Mouse (Mus musculus): ENCODE data around the gene Dnah6.

Dnah6 gene

GRCm38 (mm10) chr6:73028853-73029252 is 192.6 kb downstream of the Dnah6 start:
- no peak for DNase-seq (ENCODE audit: low read depth, low spot score)

GRCm38 (mm10) chr6:73027881-73028280 is 193.6 kb downstream of the Dnah6 start:
- DNase-seq (ENCODE audit: low read depth, low spot score), result no peak

- no peak for DNase-seq (ENCODE audit: low read depth, low spot score)
Observed at GRCm38 (mm10) chr6:73026898-73027297, 194.6 kb downstream of the Dnah6 start.

GRCm38 (mm10) chr6:73020061-73020460 is 201.4 kb downstream of the Dnah6 start:
- peak; percentile 51 for DNase-seq (ENCODE audit: low read depth, low spot score)

- DNase-seq (ENCODE audit: low read depth, low spot score), result no peak
Observed at GRCm38 (mm10) chr6:73018725-73019280, 202.6 kb downstream of the Dnah6 start.

GRCm38 (mm10) chr6:73014317-73015160 is 206.9 kb downstream of the Dnah6 start:
- peak; percentile 9 for DNase-seq (ENCODE audit: low read depth, low spot score)

GRCm38 (mm10) chr6:73012931-73013330 is 208.5 kb downstream of the Dnah6 start:
- no peak for DNase-seq (ENCODE audit: low read depth, low spot score)

GRCm38 (mm10) chr6:73011827-73012226 is 209.6 kb downstream of the Dnah6 start:
- DNase-seq (ENCODE audit: low read depth, low spot score), result no peak

GRCm38 (mm10) chr6:73010073-73010472 is 211.4 kb downstream of the Dnah6 start:
- DNase-seq (ENCODE audit: low read depth, low spot score), result peak; percentile 64

GRCm38 (mm10) chr6:73003601-73004000 is 217.8 kb downstream of the Dnah6 start:
- DNase-seq (ENCODE audit: low read depth, low spot score), result no peak

- DNase-seq (ENCODE audit: low read depth, low spot score), result no peak
Observed at GRCm38 (mm10) chr6:73002391-73002790, 219.1 kb downstream of the Dnah6 start.

- DNase-seq (ENCODE audit: low read depth, low spot score), result no peak
Observed at GRCm38 (mm10) chr6:72998809-72999208, 222.6 kb downstream of the Dnah6 start.

GRCm38 (mm10) chr6:72993688-72994082 is 227.8 kb downstream of the Dnah6 start:
- no peak for DNase-seq (ENCODE audit: low read depth, low spot score)

- no peak for DNase-seq (ENCODE audit: low read depth, low spot score)
Observed at GRCm38 (mm10) chr6:72993054-72993687, 228.3 kb downstream of the Dnah6 start.

GRCm38 (mm10) chr6:72990206-72990605 is 231.2 kb downstream of the Dnah6 start:
- no peak for DNase-seq (ENCODE audit: low read depth, low spot score)

- peak; percentile 56 for DNase-seq (ENCODE audit: low read depth, low spot score)
Observed at GRCm38 (mm10) chr6:72989028-72989736, 232.3 kb downstream of the Dnah6 start.

- no peak for DNase-seq (ENCODE audit: low read depth, low spot score)
Observed at GRCm38 (mm10) chr6:72982506-72982905, 238.9 kb downstream of the Dnah6 start.

- no peak for DNase-seq (ENCODE audit: low read depth, low spot score)
Observed at GRCm38 (mm10) chr6:72981851-72982250, 239.6 kb downstream of the Dnah6 start.

- peak; percentile 78 for DNase-seq (ENCODE audit: low read depth, low spot score)
Observed at GRCm38 (mm10) chr6:72981124-72981651, 240.3 kb downstream of the Dnah6 start.

GRCm38 (mm10) chr6:72976866-72977265 is 244.6 kb downstream of the Dnah6 start:
- DNase-seq (ENCODE audit: low read depth, low spot score), result no peak

- DNase-seq (ENCODE audit: low read depth, low spot score), result no peak
Observed at GRCm38 (mm10) chr6:72971074-72971473, 250.4 kb downstream of the Dnah6 start.

- DNase-seq (ENCODE audit: low read depth, low spot score), result no peak
Observed at GRCm38 (mm10) chr6:72969787-72970186, 251.7 kb downstream of the Dnah6 start.

Measured in mesoderm, embryonic 11.5 days (tissue).